Mouse (Mus musculus) midbrain, embryonic 11.5 days (tissue): ENCODE results near the gene Zfp600. TPM values are rescaled to one million over a fixed set of nuclear protein-coding genes. Genes with fewer than 3 reads are reported as not detected.
"Not testable (repeated sequence)": the region's sequence is repeated elsewhere in the genome, so short reads cannot be mapped to it uniquely, and the experiment has no call there.

Experiments used
- ATAC-seq: fragments of 200-750 bp; cut with Nextera tagmentation; 2 replicates; pipeline ENCODE4 v1.8.0; 2017; ENCODE audit warnings: moderate TSS enrichment, moderate library complexity; ENCODE audit not compliant: low FRiP score
- DNase-seq: peaks from one replicate; pipeline ENCODE4 v3.0.0; 2015; ENCODE audit warnings: low spot score; ENCODE audit errors: missing footprints
- H3K27ac ChIP-seq: fragments of 300-500 bp; sonication (generic); 2 replicates; pipeline ENCODE4 v1.5.1; 2014; ENCODE audit warnings: low read depth, low read length
- H3K27me3 ChIP-seq: fragments of 300-500 bp; sonication (generic); 2 replicates; pipeline ENCODE4 v1.6.1; 2014; ENCODE audit warnings: mild to moderate bottlenecking, low read length, moderate library complexity, mixed read lengths; ENCODE audit not compliant: control insufficient read depth, insufficient read depth
- H3K36me3 ChIP-seq: fragments of 300-500 bp; sonication (generic); 2 replicates; pipeline ENCODE4 v1.6.1; 2014; ENCODE audit warnings: mild to moderate bottlenecking, low read length, moderate library complexity, mixed read lengths; ENCODE audit not compliant: control insufficient read depth, insufficient read depth
- H3K4me1 ChIP-seq: fragments of 300-500 bp; sonication (generic); 2 replicates; pipeline ENCODE4 v1.6.1; 2014; ENCODE audit warnings: low read length; ENCODE audit not compliant: control insufficient read depth, insufficient read depth
- H3K4me2 ChIP-seq: fragments of 300-500 bp; sonication (generic); 2 replicates; pipeline ENCODE4 v1.6.1; 2014; ENCODE audit warnings: mild to moderate bottlenecking, moderate library complexity
- H3K4me3 ChIP-seq: fragments of 300-500 bp; sonication (generic); 2 replicates; pipeline ENCODE4 v1.5.1; 2014; ENCODE audit warnings: low read depth, low read length
- H3K9ac ChIP-seq: fragments of 300-500 bp; sonication (generic); 2 replicates; pipeline ENCODE4 v1.6.1; 2014; ENCODE audit warnings: low read length
- H3K9me3 ChIP-seq: fragments of 300-500 bp; sonication (generic); 2 replicates; pipeline ENCODE4 v1.6.1; 2016; ENCODE audit warnings: low read length; ENCODE audit not compliant: control insufficient read depth
- WGBS: fragments of 180-500 bp; shearing (Covaris S2); extraction: QIAGEN DNeasy Blood & Tissue Kit; methylation state at CpG from one replicate; pipeline ENCODE4 v1.1.7; 2014; 5-methylcytosine and 5-hydroxymethylcytosine counted together
- polyA plus RNA-seq: library from polyadenylated mRNA; unstranded; fragments of >200 nt; fragmentation: Nextera tagmentation; extraction: Ambion mirVana; gene quantifications from 2 replicates; pipeline ENCODE4 v1.2.1, GENCODE M21; 2014

Zfp600 gene
- not detected in 2 replicates for polyA plus RNA-seq

DNA sequence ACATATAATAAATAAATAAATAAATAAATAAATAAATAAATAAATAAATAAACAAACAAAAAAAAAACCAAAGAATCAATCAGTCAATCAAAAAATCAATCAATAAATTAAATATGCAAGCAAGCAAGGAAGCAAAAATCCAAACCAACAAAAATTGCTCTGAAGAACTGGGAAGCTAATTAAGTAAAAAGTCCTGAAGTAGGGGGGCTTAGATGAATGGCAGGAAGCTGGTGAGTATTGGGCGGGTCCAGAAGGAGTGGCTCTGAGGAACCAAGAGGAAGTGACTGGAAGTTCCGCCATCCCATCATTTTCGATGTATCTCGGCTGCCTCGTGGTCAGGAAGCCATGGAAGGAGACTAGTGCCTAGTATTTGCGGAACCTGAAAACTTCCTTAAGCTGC lies at the start of gene Zfp600:
Gene Zfp600, plus strand, starts transcription at position 301 of the 400 bp plus-strand sequence.
- not testable (repeated sequence) for DNase-seq, H3K4me1 ChIP-seq, H3K4me2 ChIP-seq, H3K4me3 ChIP-seq, H3K9ac ChIP-seq, H3K27ac ChIP-seq, H3K36me3 ChIP-seq, ATAC-seq, H3K27me3 ChIP-seq, H3K9me3 ChIP-seq
- no CpG with 5 or more reads among the region's 6 CpGs for WGBS

DNA sequence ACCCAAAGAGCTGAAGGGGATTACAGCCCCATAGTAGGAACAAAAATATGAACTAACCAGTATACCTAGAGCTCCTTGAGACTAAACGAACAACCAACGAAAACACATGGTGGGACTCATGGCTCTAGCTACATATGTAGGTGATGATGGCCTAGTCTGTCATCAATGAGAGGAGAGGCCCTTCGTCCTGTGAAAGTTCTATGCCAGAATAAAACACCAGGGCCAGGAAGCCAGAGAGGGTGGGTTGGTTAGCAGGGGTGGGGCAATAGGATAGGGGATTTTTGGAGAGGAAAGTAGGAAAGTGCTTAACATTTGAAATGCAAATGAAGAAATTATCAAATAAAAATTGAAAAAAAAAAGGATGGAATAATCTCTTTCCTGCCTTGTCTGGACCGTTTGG lies 6.3 kb downstream of the Zfp600 start:
- not testable (repeated sequence) for H3K27ac ChIP-seq, H3K9ac ChIP-seq, H3K4me3 ChIP-seq, ATAC-seq, DNase-seq, H3K9me3 ChIP-seq, H3K36me3 ChIP-seq, H3K4me1 ChIP-seq, H3K27me3 ChIP-seq, H3K4me2 ChIP-seq
- 100% methylated on average over 2 of the region's 4 CpGs for WGBS

DNA sequence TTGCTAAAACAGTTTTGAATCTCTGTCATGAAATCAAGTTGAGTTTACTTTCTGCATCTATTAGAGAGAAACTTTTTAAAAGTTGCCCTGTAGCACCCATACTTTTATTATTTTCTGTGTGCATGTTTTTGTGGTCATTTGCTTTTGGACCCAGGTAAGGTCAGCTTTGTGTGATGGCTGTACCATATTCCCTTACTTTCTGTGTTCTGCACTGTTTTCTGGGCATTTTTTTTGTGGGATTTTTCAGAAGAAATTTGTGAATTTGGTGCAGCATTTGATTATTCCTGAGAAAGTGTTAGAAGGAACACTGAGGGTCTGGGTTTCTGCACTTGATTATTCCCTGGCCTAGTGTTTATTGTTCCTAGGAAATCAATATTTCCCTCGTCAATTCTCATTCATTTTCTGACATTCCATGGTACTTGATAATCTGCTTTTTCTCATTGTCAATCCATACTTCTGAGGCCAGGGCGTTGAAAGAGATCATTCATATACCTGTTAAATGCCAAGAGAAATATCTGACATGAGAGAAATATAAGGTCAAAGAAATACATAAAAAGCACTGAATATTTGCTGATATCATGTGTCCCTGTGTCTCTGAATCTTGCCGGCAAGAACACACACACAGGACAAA lies 10.7 kb downstream of the Zfp600 start:
- not testable (repeated sequence) for H3K27me3 ChIP-seq, H3K4me1 ChIP-seq, H3K9me3 ChIP-seq, H3K9ac ChIP-seq, H3K36me3 ChIP-seq, H3K4me3 ChIP-seq, H3K27ac ChIP-seq, H3K4me2 ChIP-seq
- DNase-seq: peak; percentile 69
- 74% methylated on average over 3 of the region's 3 CpGs for WGBS
- peak; percentile 41; the same call in 1 of the 2 replicates for ATAC-seq

DNA sequence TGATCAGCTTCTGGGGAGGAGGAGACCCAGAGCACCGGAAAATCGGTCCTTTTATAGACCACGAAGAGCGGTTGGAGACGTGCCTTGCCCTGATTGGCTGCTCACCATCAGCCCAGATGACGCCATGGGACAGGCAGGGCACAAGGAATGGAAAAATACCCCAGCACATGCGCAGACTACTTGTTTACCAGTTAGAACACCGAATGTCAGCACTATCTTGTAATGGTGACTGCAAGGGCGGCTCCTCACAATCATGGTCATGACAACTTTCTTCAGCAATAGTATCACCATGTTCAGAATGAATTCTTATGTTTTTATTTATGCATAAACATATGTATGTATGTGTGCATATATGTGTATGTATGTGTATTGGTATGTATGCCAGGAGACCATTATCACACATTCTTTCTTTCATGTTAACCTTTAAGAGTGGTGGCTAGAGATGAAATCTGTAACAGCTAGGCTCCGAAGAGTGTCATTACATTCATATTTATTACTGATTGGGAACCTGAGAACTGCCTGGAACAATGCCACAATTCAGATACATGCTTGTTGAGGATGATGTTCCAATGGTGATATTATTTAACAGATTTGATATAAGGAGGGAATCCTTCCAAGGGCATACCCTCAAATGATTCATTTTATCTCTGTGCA lies 11.4 kb downstream of the Zfp600 start:
- ATAC-seq (peak; percentile 71), DNase-seq (peak; percentile 75)
- not testable (repeated sequence) for H3K9me3 ChIP-seq, H3K4me3 ChIP-seq, H3K9ac ChIP-seq, H3K27ac ChIP-seq, H3K27me3 ChIP-seq, H3K4me1 ChIP-seq, H3K36me3 ChIP-seq, H3K4me2 ChIP-seq
- 79% methylated on average over 10 of the region's 10 CpGs for WGBS

DNA sequence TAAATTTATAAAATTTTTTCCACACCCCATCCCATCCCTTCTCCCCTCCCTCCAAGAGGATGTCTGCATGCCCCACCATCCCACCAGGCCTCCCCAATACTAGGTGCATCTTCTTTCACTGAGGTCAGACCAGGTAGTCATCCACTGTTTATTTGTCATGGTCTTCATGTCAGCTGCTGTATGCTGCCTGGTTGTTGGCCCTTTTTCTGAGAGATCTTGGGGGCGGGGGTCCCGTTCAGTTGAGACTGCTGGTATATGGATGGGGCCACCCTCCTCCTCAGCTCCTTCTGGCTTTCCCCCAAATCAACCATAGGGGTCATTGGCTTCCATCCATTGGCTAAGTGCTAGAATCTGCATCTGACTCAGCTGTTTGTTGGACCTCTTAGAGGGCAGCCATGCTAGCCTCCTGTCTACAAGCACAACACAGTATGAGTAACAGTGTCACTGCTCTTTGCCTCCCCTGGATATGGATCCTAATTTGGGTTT lies 12.1 kb downstream of the Zfp600 start:
- H3K27me3 ChIP-seq, H3K4me1 ChIP-seq, H3K4me3 ChIP-seq, H3K36me3 ChIP-seq, H3K4me2 ChIP-seq, DNase-seq, H3K27ac ChIP-seq, H3K9ac ChIP-seq: not testable (repeated sequence)
- H3K9me3 ChIP-seq: peaks cover 16% of the 10 kb centered on the region
- ATAC-seq: peak; percentile 84
- no CpG with 5 or more reads among the region's 2 CpGs for WGBS

DNA sequence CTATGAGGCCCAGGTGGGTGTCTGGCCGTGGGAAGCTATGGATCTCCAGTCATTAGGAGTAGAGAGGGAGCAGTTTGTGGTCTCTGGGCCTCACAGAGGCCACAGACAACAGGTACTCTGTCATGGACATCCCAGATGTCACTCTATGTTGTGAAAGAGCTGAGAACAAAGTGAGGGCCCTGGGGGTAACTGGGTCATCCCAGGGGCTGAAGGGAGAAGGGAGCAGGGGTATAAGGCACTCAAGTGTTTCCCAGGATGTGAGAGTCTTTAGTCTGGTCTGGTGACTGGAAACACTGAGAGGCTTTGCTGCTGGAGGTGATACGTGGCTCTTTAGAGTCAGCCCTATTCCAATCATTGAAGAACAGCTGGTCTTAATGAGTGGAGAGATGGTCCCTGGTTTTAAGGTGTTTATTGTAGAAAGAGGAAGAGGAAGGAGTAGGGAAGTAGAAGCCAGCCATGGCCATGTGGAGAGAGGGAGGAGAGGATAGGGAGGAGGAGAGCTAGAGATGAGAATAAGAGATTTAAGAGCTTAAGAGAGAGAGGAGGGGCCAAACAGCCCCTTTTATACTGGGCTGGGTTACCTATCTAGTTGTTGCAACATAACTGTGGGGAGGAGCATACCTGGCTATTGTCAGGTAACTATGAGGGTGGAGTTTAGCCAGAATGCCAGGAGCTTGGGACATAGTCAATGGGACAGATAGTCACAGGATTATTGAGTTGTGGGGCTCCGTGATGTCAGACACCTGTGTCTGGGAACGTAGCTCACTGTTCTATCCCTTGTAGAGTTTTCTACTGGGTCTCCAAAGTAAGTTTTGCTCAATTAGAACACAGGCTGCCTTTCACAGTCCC lies 17.0 kb downstream of the Zfp600 start:
- H3K4me3 ChIP-seq, H3K36me3 ChIP-seq, H3K27ac ChIP-seq, H3K9ac ChIP-seq, H3K4me2 ChIP-seq, H3K27me3 ChIP-seq, H3K4me1 ChIP-seq, H3K9me3 ChIP-seq: not testable (repeated sequence)
- 57% methylated on average over 3 of the region's 4 CpGs for WGBS
- ATAC-seq (peak; percentile 70), DNase-seq (peak; percentile 81)

DNA sequence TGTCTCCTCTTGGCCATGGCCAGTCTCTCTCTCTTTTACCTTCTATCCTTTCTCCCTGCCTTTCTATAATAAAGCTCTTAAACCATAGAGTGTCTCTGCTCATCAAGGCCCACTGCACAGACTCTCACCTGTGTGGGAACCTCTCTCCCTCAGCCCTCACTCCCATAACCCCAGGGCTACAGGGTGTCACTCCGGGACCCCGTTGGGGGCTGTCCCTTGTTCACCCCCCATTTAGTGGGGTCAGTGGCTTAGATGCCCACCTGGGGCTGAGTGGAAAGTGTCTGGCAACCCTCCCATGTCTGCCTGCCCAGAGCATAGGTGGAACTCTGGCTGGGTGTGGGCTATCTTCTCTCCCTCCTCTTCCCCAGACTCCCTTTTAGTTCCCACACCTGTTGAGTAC lies 47.7 kb downstream of the Zfp600 start:
- H3K27ac ChIP-seq, ATAC-seq, DNase-seq, H3K4me1 ChIP-seq, H3K9me3 ChIP-seq, H3K4me3 ChIP-seq, H3K9ac ChIP-seq, H3K4me2 ChIP-seq, H3K36me3 ChIP-seq, H3K27me3 ChIP-seq: not testable (repeated sequence)
- WGBS: 91% methylated on average over 2 of the region's 2 CpGs

DNA sequence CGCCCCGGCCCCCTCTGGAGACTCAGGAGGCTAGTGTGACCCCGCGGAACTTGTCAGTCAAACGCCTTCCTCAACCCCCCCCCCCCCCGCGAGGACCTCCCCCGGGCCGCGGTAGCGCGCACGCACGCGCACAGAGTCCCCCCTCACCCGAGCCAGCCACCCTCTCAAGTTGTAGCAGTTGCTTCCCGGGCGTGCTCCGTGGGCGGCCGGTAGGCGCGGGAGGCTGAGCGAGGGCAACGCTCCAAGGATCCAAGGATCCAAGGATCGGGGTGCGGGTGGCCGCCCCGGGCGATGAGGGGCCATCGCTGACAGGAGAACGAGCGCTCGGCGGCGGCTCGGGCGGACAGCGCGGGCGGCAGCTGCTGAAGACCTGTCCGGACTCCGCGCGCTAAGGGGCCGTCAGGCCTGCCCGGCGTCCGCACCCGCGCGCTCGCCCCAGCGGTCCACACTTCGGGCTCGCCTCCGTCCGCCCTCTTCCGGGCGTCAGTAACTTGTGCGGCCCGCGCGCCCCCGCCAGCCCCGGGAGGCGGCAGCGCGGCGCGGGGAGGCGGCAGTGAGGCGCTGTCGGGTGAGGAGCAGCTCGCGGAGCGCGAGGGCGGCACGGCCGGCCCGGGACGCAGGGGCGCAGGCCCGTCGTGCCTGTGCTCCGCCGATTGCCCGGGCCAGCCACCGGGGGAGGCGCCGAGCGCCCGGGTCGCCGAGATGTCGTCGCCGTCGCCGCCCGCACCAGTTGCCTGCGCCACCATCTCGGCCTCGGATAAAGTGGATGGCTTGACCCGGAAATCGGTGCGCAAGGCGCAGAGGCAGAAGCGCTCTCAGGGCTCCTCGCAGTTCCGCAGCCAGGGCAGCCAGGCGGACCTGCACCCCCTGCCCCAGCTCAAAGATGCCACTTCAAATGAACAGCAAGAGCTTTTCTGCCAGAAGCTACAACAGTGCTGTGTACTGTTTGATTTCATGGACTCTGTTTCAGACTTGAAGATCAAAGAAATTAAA lies 82.9 kb downstream of the Zfp600 start:
- not testable (repeated sequence) for H3K4me2 ChIP-seq, H3K4me1 ChIP-seq, H3K27ac ChIP-seq, DNase-seq, H3K27me3 ChIP-seq, H3K9me3 ChIP-seq, H3K4me3 ChIP-seq, H3K36me3 ChIP-seq, H3K9ac ChIP-seq
- WGBS: 6% methylated on average over 3 of the region's 113 CpGs
- peak; percentile 96 for ATAC-seq
